Mouse (Mus musculus): ENCODE data around the gene Fam168b.

Gene Fam168b

DNA sequence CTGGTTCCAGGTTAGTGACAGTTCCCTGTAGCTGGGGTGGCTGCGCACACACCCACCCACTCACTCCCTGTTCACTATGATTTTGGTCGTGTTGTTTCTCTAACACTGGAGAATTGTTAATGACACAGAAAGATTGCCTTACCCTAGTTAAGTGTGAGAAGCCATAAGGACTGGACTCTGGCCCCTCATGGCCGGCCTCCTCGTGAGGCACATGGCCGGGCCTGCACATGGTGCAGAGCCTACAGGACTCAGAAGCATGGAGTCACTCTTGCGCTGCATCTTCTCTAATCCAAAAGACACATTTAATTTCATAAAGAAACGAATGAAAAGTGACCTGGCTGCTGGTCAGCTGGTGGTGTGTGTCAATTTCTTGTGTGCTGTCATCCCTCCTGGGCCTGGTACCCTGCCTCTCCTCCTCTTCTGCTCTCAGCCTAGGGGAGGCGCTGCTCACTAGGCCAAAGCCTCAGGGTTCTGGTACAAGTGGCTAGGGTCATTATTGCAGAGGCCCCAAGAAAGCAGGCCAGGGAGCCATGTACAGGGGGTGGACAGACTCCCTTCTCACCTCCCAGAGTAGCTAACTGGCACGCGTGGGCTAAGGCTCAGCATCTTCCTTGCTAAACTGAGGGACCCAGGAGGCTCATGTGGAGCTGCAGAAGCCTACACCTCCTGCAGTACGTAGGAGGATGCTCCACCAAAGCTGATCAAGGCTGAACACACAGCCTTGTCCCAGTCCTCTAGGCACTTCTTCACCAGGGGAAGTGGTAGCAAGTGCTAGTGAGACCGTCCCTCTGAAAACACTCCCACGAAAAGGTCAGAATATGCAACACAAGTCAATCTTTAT is 30.2 kb downstream of the Fam168b start:
- DNase-seq (ENCODE audit: low spot score in 2 of 2), result no peak

DNA sequence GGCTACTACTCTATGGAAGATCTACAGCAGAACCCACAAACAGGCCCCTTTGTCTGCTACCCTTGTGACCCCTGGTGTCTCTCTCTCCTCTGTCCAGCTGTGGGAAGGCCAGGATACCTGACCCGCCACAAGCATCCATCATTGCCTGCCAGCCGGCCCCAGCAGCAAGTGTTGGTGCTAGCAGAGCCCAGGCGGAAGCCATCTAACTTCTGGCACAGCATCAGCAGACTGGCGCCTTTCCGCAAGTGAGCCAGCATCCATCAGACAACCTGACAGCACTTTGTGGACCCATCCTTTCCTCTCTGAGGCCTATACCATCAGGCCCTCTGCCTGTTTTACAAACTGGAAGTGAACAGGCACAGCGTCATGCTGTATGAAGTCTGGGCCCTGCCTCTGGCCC is 31.3 kb downstream of the Fam168b start:
- no peak for DNase-seq (ENCODE audit: low spot score in 2 of 2)

DNA sequence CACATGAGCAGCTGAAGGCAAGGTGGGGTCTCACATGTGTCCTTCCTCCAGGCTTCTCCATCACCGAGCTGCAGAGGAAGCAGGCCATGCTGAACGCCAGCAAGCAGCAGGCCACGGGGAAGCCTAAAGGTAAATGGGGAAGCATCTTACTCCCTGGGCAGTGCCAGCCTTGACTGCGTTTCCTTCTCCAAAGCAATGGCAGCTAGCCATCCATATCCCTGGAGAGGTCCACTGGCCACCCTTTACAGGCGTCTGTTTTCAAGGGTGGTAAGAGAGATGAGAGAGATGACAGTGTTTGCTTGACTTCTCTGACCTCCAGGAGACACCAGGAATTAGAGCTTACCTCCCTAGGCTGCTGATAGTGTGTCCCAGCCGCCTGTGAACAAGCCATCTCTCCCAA is 31.8 kb downstream of the Fam168b start:
- no peak for DNase-seq (ENCODE audit: low spot score in 2 of 2)

DNA sequence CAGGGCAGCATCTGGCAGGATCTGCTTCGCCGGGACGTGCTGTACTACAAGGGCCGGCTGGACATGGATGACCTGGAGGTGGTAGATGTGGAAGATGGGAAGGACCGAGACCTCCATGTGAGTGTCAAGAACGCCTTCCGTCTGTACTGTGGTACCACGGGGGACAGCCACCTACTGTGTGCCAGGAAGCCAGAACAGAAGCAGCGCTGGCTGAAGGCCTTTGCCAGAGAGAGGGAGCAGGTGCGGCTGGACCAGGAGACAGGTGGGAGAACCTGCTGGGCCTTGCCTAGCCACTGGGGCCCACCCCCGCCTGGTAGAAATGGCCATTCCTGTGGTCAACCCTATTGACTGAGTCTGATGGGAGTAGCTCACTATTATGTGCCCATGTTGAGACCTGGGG is 32.6 kb downstream of the Fam168b start:
- DNase-seq (ENCODE audit: low spot score in 2 of 2), result no peak

DNA sequence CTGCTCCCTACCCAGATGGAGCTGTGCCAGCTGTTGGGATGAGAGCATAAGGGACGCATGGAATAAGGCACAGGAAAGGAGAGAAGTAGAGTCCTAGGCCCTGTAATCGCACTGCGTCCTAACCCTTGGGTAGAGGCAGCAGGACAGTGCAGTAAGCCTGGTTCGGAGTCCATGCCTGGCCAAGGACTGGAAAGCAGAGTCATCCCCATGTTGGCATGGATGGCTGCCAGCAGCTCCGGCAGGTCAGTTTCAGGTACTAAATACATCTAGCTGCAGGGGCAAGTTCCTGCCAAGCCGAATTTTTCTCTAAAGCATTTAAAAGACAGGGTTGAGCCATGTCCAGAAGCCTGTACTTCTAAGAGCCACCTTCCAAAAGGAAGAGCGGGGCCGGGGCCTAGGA is 34.4 kb downstream of the Fam168b start:
- no peak for DNase-seq (ENCODE audit: low spot score in 2 of 2)

DNA sequence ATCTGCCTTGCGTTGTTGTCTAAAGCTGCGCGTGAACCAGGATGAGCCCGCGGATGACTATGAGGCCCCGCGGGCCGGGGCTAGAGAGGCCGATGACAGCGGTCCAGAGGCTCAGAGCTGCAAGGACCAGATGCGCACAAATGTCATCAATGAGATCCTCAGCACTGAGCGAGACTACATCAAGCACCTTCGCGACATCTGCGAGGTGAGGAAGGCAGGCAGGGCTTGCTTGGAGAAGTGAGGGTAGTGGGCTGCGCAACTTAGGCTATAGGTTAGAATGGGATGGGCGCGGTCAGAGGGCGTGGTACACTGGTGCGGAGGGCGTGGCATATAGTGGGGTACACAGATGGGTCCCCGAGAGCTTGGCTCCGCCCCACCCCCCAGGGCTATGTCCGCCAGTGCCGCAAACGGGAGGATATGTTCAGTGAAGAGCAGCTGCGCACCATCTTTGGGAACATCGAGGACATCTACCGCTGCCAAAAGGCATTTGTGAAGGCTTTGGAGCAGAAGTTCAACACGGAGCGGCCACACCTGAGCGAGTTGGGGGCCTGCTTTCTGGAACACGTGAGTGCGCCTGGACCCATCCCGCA is 36.8 kb downstream of the Fam168b start:
- DNase-seq (ENCODE audit: low spot score in 2 of 2), result no peak

DNA sequence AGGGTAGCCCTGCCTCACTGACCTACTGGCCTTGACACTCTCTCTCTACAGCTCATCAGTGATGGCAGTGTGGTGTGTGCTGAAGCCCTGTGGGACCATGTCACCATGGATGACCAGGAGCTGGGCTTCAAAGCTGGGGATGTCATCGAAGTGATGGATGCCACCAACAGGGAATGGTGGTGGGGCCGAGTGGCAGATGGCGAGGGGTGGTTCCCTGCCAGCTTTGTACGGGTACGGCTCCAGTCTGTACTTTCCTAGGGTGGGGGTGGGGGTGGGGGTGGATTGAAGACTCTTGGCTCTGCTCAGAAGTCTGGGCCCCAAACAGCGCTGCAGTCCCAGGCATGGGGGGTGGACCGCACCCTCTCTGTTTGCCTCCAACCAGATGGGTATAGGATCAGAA is 38.0 kb downstream of the Fam168b start:
- peak in 1 of 2 experiments; percentile 2 for DNase-seq (ENCODE audit: low spot score in 2 of 2)

DNA sequence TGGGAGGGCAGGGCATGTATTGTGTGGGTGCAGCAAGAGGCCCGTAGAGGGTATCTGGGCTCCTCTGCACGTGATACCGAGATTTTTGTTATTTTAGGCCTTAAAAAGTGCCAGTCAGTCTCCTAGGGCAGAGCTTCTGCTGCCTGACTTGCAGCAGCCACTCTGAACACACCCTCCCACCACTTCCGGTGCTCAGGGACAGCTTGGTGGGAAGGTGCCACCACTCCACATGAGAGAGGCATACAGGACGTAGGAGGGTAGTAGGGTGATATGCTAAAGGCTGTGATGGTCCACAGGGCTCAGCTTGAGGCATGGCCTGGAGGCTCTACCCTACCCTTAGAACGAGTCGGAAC is 40.6 kb downstream of the Fam168b start:
- DNase-seq (ENCODE audit: low spot score in 2 of 2), result peak; percentile 78 to 81

DNA sequence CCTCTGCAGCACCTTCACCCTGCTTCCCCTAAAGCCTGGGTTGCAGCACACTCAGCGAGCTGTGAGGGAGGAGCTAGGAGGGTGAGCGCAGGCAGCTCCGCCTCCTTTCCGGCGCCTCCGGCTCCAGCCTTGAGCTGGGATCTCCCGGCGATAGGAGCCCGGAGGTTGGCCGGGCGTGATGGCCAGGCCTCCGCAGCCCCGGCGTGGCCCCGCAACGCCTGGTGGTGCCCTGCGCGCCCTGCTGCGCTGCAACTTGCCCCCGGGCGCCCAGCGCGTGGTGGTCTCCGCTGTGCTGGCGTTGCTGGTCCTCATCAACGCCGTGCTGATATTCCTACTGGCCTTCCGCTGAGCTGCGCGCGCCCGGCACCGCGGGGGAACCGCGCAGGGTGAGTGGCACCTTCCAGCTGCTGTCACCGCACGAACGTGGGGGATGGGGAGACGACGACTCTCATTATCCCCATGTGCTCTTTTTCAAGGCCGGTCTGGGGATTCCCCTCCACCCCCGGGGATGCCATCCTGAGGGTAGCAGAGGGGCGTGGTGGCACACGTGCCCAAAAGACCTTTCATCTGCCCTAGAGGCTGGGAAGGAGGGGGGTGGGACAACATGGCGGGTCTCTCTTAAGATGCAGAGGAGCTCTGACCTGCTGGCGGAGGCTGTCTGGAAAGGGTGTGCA is 41.1 kb downstream of the Fam168b start:
- peak in 1 of 2 experiments; percentile 70 for DNase-seq (ENCODE audit: low spot score in 2 of 2)

DNA sequence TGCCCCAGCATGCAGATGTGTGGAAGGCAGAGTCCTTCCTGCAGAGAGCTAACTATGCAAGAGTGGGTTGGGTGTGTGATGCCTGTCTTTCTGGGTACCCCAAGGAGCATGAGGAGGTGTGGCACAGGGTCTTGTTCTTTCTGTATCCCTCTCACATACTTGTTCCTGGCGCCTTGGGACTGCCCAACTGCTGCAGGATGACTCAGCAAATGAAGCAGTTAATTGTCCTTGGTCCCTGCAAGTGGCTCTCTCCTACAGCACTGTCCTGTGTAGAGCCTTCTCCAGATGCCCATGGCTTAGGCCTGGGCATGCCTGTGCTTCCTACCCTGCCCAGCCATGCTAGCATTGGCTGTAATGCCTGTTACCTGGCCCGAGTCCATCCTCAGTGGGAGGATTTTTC is 43.7 kb downstream of the Fam168b start:
- no peak for DNase-seq (ENCODE audit: low spot score in 2 of 2)

DNA sequence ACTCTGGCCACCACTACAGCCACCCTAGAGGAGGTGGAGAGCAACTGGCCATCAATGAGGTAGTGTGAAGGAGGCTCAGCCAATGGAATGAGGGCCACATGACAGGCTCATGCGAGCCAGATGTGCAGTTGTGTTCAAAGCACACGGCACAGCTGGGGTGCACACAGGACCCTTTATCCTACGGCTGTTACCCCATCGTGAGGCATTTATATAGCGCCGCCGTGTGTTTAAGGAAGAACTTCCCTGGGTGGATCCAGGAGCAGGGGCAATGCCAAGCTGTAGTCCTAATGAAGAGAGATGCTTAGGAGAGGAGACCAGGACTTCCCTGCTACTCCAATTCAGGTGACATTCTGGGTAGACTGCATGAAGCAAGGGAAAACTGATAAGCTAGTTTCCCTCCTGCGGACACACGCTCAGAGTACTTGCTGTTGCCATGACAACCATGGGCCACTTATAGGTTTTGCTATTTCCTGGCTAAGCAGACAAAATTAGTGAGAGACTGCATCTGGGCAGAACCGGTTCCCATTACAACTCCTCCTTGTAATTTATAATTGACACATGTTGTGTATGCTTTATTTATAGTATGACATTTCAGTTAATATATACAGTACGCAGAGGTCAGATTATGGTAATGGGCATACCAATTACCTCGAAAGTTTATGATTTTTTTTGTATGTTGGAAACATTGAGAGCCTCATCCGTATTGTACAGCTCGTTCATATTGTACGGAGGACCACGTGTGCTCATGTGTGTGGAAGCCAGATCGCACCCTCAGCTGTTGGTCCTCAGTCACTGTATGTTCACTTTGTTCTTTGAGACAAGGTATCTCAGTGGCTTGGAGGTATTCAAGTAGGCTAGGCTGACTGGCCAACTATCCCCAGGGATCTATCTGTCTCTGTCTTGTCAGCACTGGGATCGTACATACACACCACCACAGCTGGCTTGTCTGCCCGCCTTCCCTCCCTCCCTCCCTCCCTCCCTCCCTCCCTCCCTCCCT is 49.3 kb downstream of the Fam168b start:
- DNase-seq (ENCODE audit: low spot score in 2 of 2), result peak; percentile 64 to 69

DNA sequence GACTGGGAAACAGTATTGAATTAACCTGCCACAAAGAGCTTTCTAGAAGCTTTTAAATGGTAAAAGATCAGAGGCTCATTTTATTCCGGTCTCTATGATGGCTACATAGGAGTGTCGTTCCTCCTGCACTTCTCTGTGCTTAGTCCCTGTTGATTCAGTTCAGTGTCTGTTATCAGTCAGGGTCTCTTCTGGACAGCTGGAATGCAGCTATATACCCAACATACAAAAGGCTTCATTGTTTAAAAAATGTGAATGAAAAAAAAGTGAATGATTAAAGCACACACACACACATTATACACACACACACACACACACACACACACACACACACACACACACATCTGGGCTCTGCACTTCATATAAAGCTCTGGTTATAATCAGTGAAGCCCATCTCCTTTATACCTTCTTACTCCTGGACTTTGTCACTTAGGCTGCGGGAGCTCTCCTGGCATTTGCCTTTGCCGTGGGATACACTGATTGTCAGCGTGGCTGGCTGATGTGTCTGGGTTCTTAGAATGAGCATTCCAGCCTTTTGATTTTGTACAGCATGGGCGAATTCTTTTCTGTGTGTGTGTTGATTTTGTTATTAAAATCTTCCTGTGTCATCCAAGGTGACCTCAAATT is 59.2 kb downstream of the Fam168b start:
- DNase-seq (ENCODE audit: low spot score in 2 of 2), result no peak

DNA sequence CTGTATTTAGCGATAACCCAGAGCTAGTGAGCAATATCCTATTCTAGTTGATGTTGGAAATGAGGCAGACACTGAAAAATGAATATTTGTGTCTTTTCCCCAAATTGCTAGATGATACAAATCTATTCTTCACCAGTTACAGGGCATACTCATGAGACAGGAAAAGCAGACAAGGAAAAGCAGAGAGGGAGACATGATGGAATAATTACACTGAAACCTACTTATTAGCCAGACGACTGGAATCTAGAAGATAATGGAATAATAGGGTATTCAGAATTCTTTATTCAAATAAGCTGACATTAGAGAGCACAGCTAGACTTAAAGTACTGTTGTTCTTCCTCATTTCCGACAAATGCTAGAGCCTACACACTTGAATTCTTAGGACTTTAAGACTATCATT is 67.0 kb downstream of the Fam168b start:
- no peak for DNase-seq (ENCODE audit: low spot score in 2 of 2)

DNA sequence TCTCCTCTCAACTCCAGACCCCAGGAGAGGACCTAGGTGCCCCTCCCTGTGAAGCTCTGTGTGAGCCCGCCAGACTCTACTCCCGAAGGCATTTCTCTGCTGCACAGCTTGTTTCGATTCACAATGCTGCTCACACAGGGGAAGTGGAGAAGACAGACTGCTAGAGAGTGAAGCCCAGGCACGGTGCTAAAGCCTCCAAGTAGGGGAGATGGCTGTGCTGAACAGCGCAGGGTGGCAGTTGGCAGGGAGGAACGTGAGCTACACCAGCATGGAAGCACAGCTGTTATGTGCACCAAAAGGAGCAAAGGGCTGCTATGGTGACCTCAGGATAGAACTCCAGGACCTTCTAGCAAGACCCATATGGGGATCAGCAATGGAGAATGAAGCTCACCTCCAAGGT is 74.0 kb downstream of the Fam168b start:
- no peak for DNase-seq (ENCODE audit: low spot score in 2 of 2)

DNA sequence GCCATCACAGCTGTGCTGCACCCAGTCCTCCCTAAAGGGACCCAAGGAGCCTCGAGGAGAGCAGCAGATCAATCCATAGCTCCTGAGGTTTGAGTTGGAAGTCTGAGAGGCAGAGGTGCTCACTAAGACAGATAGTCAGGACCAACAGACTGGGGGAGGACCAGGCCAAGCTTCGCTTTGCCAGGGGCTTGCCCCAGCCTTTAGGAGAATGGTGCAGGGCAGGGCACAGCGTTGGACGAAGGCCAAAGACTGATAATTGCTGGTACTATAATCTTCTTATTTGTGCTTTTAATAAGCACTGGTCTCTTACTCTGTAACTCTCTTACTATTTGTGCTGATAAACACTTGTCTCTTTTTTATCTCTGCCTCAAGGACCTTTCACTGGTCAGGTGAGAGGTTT is 75.0 kb downstream of the Fam168b start:
- no peak for DNase-seq (ENCODE audit: low spot score in 2 of 2)

DNA sequence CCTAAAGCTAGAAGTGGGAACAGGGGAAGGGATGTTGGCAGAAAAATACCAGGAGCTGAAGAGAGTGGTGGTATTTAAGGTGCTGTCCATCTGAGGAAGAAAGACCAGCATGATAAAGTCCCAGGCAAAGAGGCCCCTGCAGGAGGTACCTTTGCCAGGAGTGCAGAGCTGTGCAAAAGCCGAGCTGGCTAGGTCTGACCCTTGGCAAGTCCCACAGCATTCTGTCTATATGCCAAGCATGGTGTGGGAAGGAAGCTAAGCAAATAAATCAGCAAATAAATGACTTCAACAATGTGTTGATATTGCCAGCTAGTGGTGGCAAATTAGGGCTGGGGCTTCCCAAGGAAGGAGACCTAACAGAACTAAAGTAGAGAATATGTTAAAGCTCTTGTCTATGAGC is 76.0 kb downstream of the Fam168b start:
- DNase-seq (ENCODE audit: low spot score in 2 of 2), result no peak

All from right cerebral cortex, adult 2 months (tissue).